Mouse (Mus musculus) erythroblast, embryonic 14.5 days (primary cell): ENCODE results near the gene Flad1.

ENCODE experiments used
- GATA1 ChIP-seq: IDR thresholded peaks from 2 replicates; pipeline ENCODE4 v1.6.1; 2012; ENCODE audit warnings: low read length, inconsistent platforms, mixed read lengths
- TAL1 ChIP-seq: IDR thresholded peaks from 3 replicates; pipeline ENCODE4 v1.6.1; 2012; ENCODE audit warnings: low read length, inconsistent platforms, mixed read lengths

GRCm38 (mm10) chr3:89451916-89452315 is 40.2 kb upstream of the Flad1 start:
- TF ChIP-seq GATA1 (no peak), TAL1 (no peak)
